Mouse (Mus musculus) neural tube, embryonic 12.5 days (tissue): ENCODE measurements at regions not wholly inside any gene's neighbourhood (a gene's known extent, or its start where the extent isn't known, plus 50 kb on each side); places are given as distances from the start of the nearest gene placed in this dataset.

Source experiments
- ATAC-seq: fragments of 200-750 bp; cut with Nextera tagmentation; 2 replicates; pipeline ENCODE4 v1.8.0; 2017; ENCODE audit warnings: low read depth, mild to moderate bottlenecking, moderate TSS enrichment, moderate library complexity; ENCODE audit not compliant: low FRiP score
- H3K27ac ChIP-seq: fragments of 300-500 bp; sonication (generic); 2 replicates; pipeline ENCODE4 v1.5.1; 2016
- H3K27me3 ChIP-seq: fragments of 300-500 bp; sonication (generic); replicated peaks from 2 replicates; pipeline ENCODE4 v1.6.1; 2016; ENCODE audit warnings: mild to moderate bottlenecking
- H3K36me3 ChIP-seq: fragments of 300-500 bp; sonication (generic); 2 replicates; pipeline ENCODE4 v1.6.1; 2016; ENCODE audit warnings: mild to moderate bottlenecking
- H3K4me1 ChIP-seq: fragments of 300-500 bp; sonication (generic); 2 replicates; pipeline ENCODE4 v1.6.1; 2016
- H3K4me2 ChIP-seq: fragments of 300-500 bp; sonication (generic); replicated peaks from 2 replicates; pipeline ENCODE4 v1.6.1; 2016; ENCODE audit warnings: mild to moderate bottlenecking
- H3K4me3 ChIP-seq: fragments of 300-500 bp; sonication (generic); 2 replicates; pipeline ENCODE4 v1.5.1; 2016
- H3K9ac ChIP-seq: fragments of 300-500 bp; sonication (generic); 2 replicates; pipeline ENCODE4 v1.6.1; 2016; ENCODE audit warnings: mild to moderate bottlenecking
- H3K9me3 ChIP-seq: fragments of 300-500 bp; sonication (generic); 2 replicates; pipeline ENCODE4 v1.6.1; 2016; ENCODE audit warnings: mild to moderate bottlenecking
- WGBS: fragments of 180-500 bp; shearing (Covaris S2); methylation state at CpG from one replicate; pipeline ENCODE4 v1.1.7; 2016; 5-methylcytosine and 5-hydroxymethylcytosine counted together

GRCm38 (mm10) chr1:82041286-82042050 is 191.4 kb upstream of the Gm9747 start:
- H3K9me3 ChIP-seq: no peaks in the 10 kb centered on the region
- no peaks in the 10 kb centered on the region for H3K27me3 ChIP-seq
- H3K4me1 ChIP-seq: no peaks in the 10 kb centered on the region
- no peak for ATAC-seq
- no peak overlapping the region for H3K4me2 ChIP-seq
- no peak overlapping the region for H3K27ac ChIP-seq
- H3K4me3 ChIP-seq: no peak overlapping the region
- no peak overlapping the region for H3K9ac ChIP-seq
- WGBS: 76% methylated on average over 3 of the region's 3 CpGs
- no peaks in the 10 kb centered on the region for H3K36me3 ChIP-seq

- ATAC-seq: no peak
- 68% methylated on average over 2 of the region's 2 CpGs for WGBS
- no peak overlapping the region for H3K4me3 ChIP-seq
These were observed 190.9 kb upstream of the Gm9747 start for GRCm38 (mm10) chr1:82042051-82042432.

GRCm38 (mm10) chr1:82042527-82042926 is 190.4 kb upstream of the Gm9747 start:
- ATAC-seq: no peak
- 53% methylated on average over 3 of the region's 3 CpGs for WGBS

More at GRCm38 (mm10) chr1:82042051-82042432, 190.9 kb upstream of the Gm9747 start:
- H3K27me3 ChIP-seq: no peaks in the 10 kb centered on the region
- no peaks in the 10 kb centered on the region for H3K9me3 ChIP-seq
- no peak overlapping the region for H3K27ac ChIP-seq
- H3K9ac ChIP-seq: no peak overlapping the region
- no peaks in the 10 kb centered on the region for H3K4me1 ChIP-seq
- H3K4me2 ChIP-seq: no peak overlapping the region
- H3K36me3 ChIP-seq: no peaks in the 10 kb centered on the region

GRCm38 (mm10) chr1:82066291-82066690 is 166.6 kb upstream of the Gm9747 start:
- no peak for ATAC-seq
- Histone ChIP-seq H3K27me3 (no peaks in the 10 kb centered on the region), H3K9ac (no peak overlapping the region), H3K36me3 (no peaks in the 10 kb centered on the region), H3K4me3 (no peak overlapping the region), H3K4me2 (no peak overlapping the region), H3K4me1 (no peaks in the 10 kb centered on the region), H3K27ac (no peak overlapping the region), H3K9me3 (no peaks in the 10 kb centered on the region)
- 86% methylated on average over 6 of the region's 6 CpGs for WGBS

More at GRCm38 (mm10) chr1:82042527-82042926, 190.4 kb upstream of the Gm9747 start:
- Histone ChIP-seq H3K4me3 (no peak overlapping the region), H3K36me3 (no peaks in the 10 kb centered on the region), H3K4me1 (no peaks in the 10 kb centered on the region), H3K9me3 (no peaks in the 10 kb centered on the region), H3K4me2 (no peak overlapping the region), H3K9ac (no peak overlapping the region), H3K27ac (no peak overlapping the region), H3K27me3 (no peaks in the 10 kb centered on the region)

- no peaks in the 10 kb centered on the region for H3K9me3 ChIP-seq
- H3K4me2 ChIP-seq: no peak overlapping the region
- H3K27me3 ChIP-seq: no peaks in the 10 kb centered on the region
- WGBS: 89% methylated on average over 4 of the region's 4 CpGs
- H3K9ac ChIP-seq: no peak overlapping the region
- ATAC-seq: no peak
- no peaks in the 10 kb centered on the region for H3K36me3 ChIP-seq
- no peak overlapping the region for H3K4me3 ChIP-seq
- H3K27ac ChIP-seq: no peak overlapping the region
- no peaks in the 10 kb centered on the region for H3K4me1 ChIP-seq
These were observed 164.3 kb upstream of the Gm9747 start for GRCm38 (mm10) chr1:82068571-82068970.

- ATAC-seq: no peak
- H3K27ac ChIP-seq: no peak overlapping the region
These were observed 162.5 kb upstream of the Gm9747 start for GRCm38 (mm10) chr1:82070181-82071109.

GRCm38 (mm10) chr1:82089136-82089839 is 143.6 kb upstream of the Gm9747 start:
- peaks cover 7% of the 10 kb centered on the region; the same call in 1 of the 2 replicates for H3K4me1 ChIP-seq
- 35% methylated on average over 6 of the region's 6 CpGs for WGBS
- no peaks in the 10 kb centered on the region for H3K36me3 ChIP-seq
- H3K4me3 ChIP-seq: no peak overlapping the region
- H3K4me2 ChIP-seq: no peak overlapping the region; the same call in 1 of the 2 replicates
- H3K9me3 ChIP-seq: no peaks in the 10 kb centered on the region
- H3K27ac ChIP-seq: no peak overlapping the region
- no peaks in the 10 kb centered on the region for H3K27me3 ChIP-seq
- H3K9ac ChIP-seq: no peak overlapping the region
- peak; percentile 71; the same call in 1 of the 2 replicates for ATAC-seq

More at GRCm38 (mm10) chr1:82070181-82071109, 162.5 kb upstream of the Gm9747 start:
- no peaks in the 10 kb centered on the region for H3K27me3 ChIP-seq
- no peak overlapping the region for H3K9ac ChIP-seq
- no peaks in the 10 kb centered on the region for H3K9me3 ChIP-seq
- H3K36me3 ChIP-seq: no peaks in the 10 kb centered on the region
- H3K4me1 ChIP-seq: no peaks in the 10 kb centered on the region
- no peak overlapping the region for H3K4me2 ChIP-seq
- 63% methylated on average over 9 of the region's 9 CpGs for WGBS
- H3K4me3 ChIP-seq: no peak overlapping the region

- 96% methylated on average over 2 of the region's 2 CpGs for WGBS
- Histone ChIP-seq H3K9ac (no peak overlapping the region), H3K4me1 (no peaks in the 10 kb centered on the region), H3K27ac (no peak overlapping the region), H3K4me2 (no peak overlapping the region), H3K9me3 (no peaks in the 10 kb centered on the region), H3K36me3 (no peaks in the 10 kb centered on the region), H3K27me3 (no peaks in the 10 kb centered on the region), H3K4me3 (no peak overlapping the region)
- ATAC-seq: no peak
These were observed 137.8 kb upstream of the Gm9747 start for GRCm38 (mm10) chr1:82095101-82095500.

GRCm38 (mm10) chr1:82106756-82107155 is 126.2 kb upstream of the Gm9747 start:
- Histone ChIP-seq H3K27ac (no peak overlapping the region), H3K36me3 (no peaks in the 10 kb centered on the region), H3K27me3 (no peaks in the 10 kb centered on the region), H3K4me1 (no peaks in the 10 kb centered on the region), H3K4me3 (no peak overlapping the region), H3K4me2 (no peak overlapping the region), H3K9me3 (no peaks in the 10 kb centered on the region), H3K9ac (no peak overlapping the region)
- WGBS: 53% methylated on average over 5 of the region's 5 CpGs
- no peak for ATAC-seq

GRCm38 (mm10) chr1:82110071-82110635 is 122.8 kb upstream of the Gm9747 start:
- H3K9ac ChIP-seq: no peak overlapping the region
- H3K4me1 ChIP-seq: no peaks in the 10 kb centered on the region
- no peak for ATAC-seq
- no peaks in the 10 kb centered on the region for H3K27me3 ChIP-seq
- H3K27ac ChIP-seq: no peak overlapping the region
- H3K9me3 ChIP-seq: no peaks in the 10 kb centered on the region
- WGBS: 85% methylated on average over 1 of the region's 1 CpGs
- no peak overlapping the region for H3K4me3 ChIP-seq
- no peak overlapping the region for H3K4me2 ChIP-seq
- H3K36me3 ChIP-seq: no peaks in the 10 kb centered on the region

- Histone ChIP-seq H3K4me3 (no peak overlapping the region), H3K4me2 (no peak overlapping the region), H3K4me1 (no peaks in the 10 kb centered on the region), H3K27me3 (no peaks in the 10 kb centered on the region), H3K9me3 (no peaks in the 10 kb centered on the region), H3K9ac (no peak overlapping the region), H3K27ac (no peak overlapping the region), H3K36me3 (no peaks in the 10 kb centered on the region)
- ATAC-seq: no peak
- WGBS: 64% methylated on average over 5 of the region's 5 CpGs
These were observed 120.5 kb upstream of the Gm9747 start for GRCm38 (mm10) chr1:82112401-82112800.

- Histone ChIP-seq H3K27me3 (no peaks in the 10 kb centered on the region), H3K4me2 (no peak overlapping the region), H3K27ac (no peak overlapping the region), H3K36me3 (no peaks in the 10 kb centered on the region), H3K4me3 (no peak overlapping the region), H3K9me3 (no peaks in the 10 kb centered on the region), H3K9ac (no peak overlapping the region), H3K4me1 (no peaks in the 10 kb centered on the region)
- no peak for ATAC-seq
- WGBS: 69% methylated on average over 5 of the region's 5 CpGs
These were observed 108.4 kb upstream of the Gm9747 start for GRCm38 (mm10) chr1:82124503-82124902.
